In the genomic region with DNA sequence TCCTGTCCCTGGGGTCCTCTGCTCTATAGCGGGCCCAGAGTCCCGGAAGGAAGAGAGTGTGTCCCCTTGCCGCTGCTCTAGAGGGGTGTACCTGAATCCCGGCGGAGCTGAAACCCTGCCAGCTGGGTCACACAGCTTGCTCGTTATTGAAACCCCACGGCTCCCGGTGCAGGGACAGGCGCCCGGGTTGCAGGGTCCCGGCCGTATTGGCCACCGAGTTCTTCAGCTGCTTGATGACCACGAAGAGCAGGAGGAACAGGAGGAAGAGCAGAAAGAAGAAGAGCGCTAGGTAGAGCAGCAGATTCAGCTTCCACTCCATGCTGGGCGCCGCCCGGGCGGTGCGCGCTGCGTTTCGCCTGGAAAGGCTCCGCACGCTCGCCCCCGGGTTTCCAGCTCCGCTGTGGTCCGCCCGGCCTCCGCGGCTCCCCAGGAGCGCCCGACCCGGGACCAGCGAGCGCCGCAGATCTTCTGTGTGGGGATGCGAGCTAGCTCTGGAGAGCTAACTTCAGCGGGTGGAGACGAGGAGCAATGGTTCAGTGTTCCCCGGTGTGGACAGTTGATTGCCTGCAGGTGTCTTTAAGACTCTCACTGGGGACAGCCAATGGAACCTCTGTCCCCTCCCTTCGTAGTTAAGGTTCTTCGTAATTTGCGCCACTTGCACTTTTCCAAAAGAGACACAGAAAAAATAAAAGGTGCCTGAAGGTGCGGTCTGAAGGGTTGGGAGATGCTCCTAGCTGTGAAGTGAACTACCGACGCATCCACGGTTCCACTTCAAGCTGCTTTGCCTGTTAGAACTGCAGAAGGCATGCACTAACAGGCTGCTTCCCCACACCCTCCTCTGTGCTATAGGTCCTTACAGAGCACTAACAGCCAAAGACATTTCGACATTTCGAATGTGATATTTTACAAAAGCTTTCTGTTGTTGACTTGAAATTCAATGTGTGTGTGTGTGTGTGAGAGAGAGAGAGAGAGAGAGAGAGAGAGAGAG, we compare ENCODE assay signal across 8 mouse cellular contexts. TPM values are rescaled to one million over a fixed set of nuclear protein-coding genes. Genes with fewer than 3 reads are reported as not detected.
DNase-seq lines count a peak whose midpoint lies in the region; ATAC-seq and TF ChIP-seq lines count a peak whose summit lies in the region.

A gene (minus strand): TSS at position 741 of the 988 bp plus-strand sequence.

- H3K4me2 ChIP-seq in lung, postnatal 0 days (replicated peaks; ENCODE audit: low read depth, low read length) = peak within 1 kb of the TSS; percentile 79
- peak within 1 kb of the TSS; percentile 97 for H3K4me2 ChIP-seq in neural tube, embryonic 12.5 days (replicated peaks)

- peak within 1 kb of the TSS; percentile 41 for H3K4me3 ChIP-seq in lung, postnatal 0 days (ENCODE audit: low read depth, low read length)
- peak within 1 kb of the TSS; percentile 54 for H3K4me3 ChIP-seq in neural tube, embryonic 12.5 days

- no peaks in the 10 kb centered on the region for H3K9me3 ChIP-seq in lung, postnatal 0 days (ENCODE audit: low read length)
- H3K9me3 ChIP-seq in neural tube, embryonic 12.5 days = no peaks in the 10 kb centered on the region

- H3K9ac ChIP-seq in lung, postnatal 0 days (replicated peaks; ENCODE audit: low read depth) = no peak within 1 kb of the TSS
- H3K9ac ChIP-seq in neural tube, embryonic 12.5 days = peak within 1 kb of the TSS; percentile 60

- DNase-seq in adrenal gland, adult 2 months = peak; percentile 36
- no peak for DNase-seq in adrenal gland, postnatal 4 days (ENCODE audit: low spot score in 2 of 2)
- DNase-seq in lung, postnatal 0 days (ENCODE audit: low spot score) = peak; percentile 18
- no peak for DNase-seq in lung, postnatal 10 days
- peak in 1 of 2 experiments; percentile 58 for DNase-seq in frontal cortex, adult 2 months (ENCODE audit: extremely low spot score in 1 of 2, low spot score in 1 of 2)
- DNase-seq in left cerebral cortex, postnatal 10 days (ENCODE audit: extremely low spot score in 1 of 2, low spot score in 2 of 2) = peak in 1 of 2 experiments; percentile 49
- DNase-seq in T-cell, adult 2 months (ENCODE audit: low spot score) = no peak

- peaks cover 4% of the 10 kb centered on the region; the same call in 1 of the 2 replicates for H3K4me1 ChIP-seq in lung, postnatal 0 days (ENCODE audit: insufficient read depth, low read depth, low read length)
- no peaks in the 10 kb centered on the region; the same call in 1 of the 2 replicates for H3K4me1 ChIP-seq in neural tube, embryonic 12.5 days

- TF ChIP-seq EP300 in lung, postnatal 0 days (IDR thresholded peaks at IDR 0.05) = no peak

- WGBS in lung, postnatal 0 days = 2% methylated on average over 50 of the region's 51 CpGs
- under 1% methylated on average over 51 of the region's 51 CpGs for WGBS in neural tube, embryonic 12.5 days

- peaks cover 13% of the 10 kb centered on the region; the same call in 1 of the 2 replicates for H3K27me3 ChIP-seq in lung, postnatal 0 days (replicated peaks; ENCODE audit: insufficient read depth, low read length)
- peaks cover 31% of the 10 kb centered on the region for H3K27me3 ChIP-seq in neural tube, embryonic 12.5 days (replicated peaks)

- ATAC-seq in lung, postnatal 0 days = peak; percentile 38; the same call in 1 of the 2 replicates
- ATAC-seq in neural tube, embryonic 12.5 days (ENCODE audit: low FRiP score, low read depth) = peak; percentile 73

- no peak within 1 kb of the TSS for H3K27ac ChIP-seq in lung, postnatal 0 days (ENCODE audit: low read length)
- H3K27ac ChIP-seq in neural tube, embryonic 12.5 days = no peak within 1 kb of the TSS

- TF ChIP-seq CTCF in lung, postnatal 0 days (IDR thresholded peaks at IDR 0.05) = no peak

- H3K36me3 ChIP-seq in lung, postnatal 0 days (ENCODE audit: insufficient read depth, low read length) = no peaks in the 10 kb centered on the region
- no peaks in the 10 kb centered on the region for H3K36me3 ChIP-seq in neural tube, embryonic 12.5 days

- intact Hi-C loops in left cerebral cortex, postnatal 10 days (cut with DNase I) = no loop called here

RNA-seq across cellular contexts. Expression of the gene that starts here (rescaled TPM):
- total RNA-seq in adrenal gland, adult 2 months (2021) = under 1 TPM in 1 of 2 experiments, not detected in 1; 0.52 TPM
- 0.09 and 0.12 TPM in 2 replicates for polyA plus RNA-seq in adrenal gland, adult 2 months (2012; rRNA removed)
- under 1 TPM; 0.37 to 0.53 TPM for total RNA-seq in adrenal gland, postnatal 4 days (2021)
- polyA plus RNA-seq in lung, postnatal 0 days (2015; fragmentation: Nextera tagmentation; extraction: Ambion mirVana) = not detected in 2 replicates
- 19.2 and 19.5 TPM in 2 replicates for polyA plus RNA-seq in frontal cortex, adult 2 months (2012; rRNA removed)
- 10 to 100 TPM; 15.9 to 18.8 TPM for total RNA-seq in left cerebral cortex, postnatal 10 days (2021)
- 0.65 and 0.84 TPM in 2 replicates for polyA plus RNA-seq in neural tube, embryonic 12.5 days (2016; fragmentation: Nextera tagmentation; extraction: Ambion mirVana)

Comparison
In these comparisons a context has a peak if more than half of its experiments do, and no peak if none do; other contexts are left out.
1. RNA of the gene that starts here (total RNA-seq): 15.9 to 18.8 TPM in left cerebral cortex, postnatal 10 days; 0.37 to 0.53 TPM in adrenal gland, postnatal 4 days and 0.52 TPM in adrenal gland, adult 2 months; every median in the first group is over 10 times any median in the second.
2. RNA of the gene that starts here (polyA plus RNA-seq): 19.2 to 19.5 TPM in frontal cortex, adult 2 months; 0.65 to 0.84 TPM in neural tube, embryonic 12.5 days, 0.09 to 0.12 TPM in adrenal gland, adult 2 months and not detected in lung, postnatal 0 days; every median in the first group is over 10 times any median in the second.
3. Peak in DNase-seq in adrenal gland, adult 2 months; RNA of the gene not detected or under 1 TPM.
4. Peak in DNase-seq, ATAC-seq, H3K4me3 ChIP-seq and H3K4me2 ChIP-seq in lung, postnatal 0 days; RNA of the gene not detected or under 1 TPM.
5. Peak in ATAC-seq, H3K4me3 ChIP-seq, H3K9ac ChIP-seq and H3K4me2 ChIP-seq in neural tube, embryonic 12.5 days; RNA of the gene not detected or under 1 TPM.